Mouse (Mus musculus) hindbrain, embryonic 14.5 days (tissue): ENCODE data around the gene C1d. TPM values are rescaled to one million over a fixed set of nuclear protein-coding genes. Genes with fewer than 3 reads are reported as not detected.

Experiments used
- ATAC-seq: fragments of 200-750 bp; cut with Nextera tagmentation; 2 replicates; pipeline ENCODE4 v1.8.0; 2017; ENCODE audit warnings: moderate number of reproducible peaks, mild to moderate bottlenecking, moderate TSS enrichment, moderate library complexity; ENCODE audit not compliant: low FRiP score
- DNase-seq: peaks from one replicate; pipeline ENCODE4 v3.0.0-alpha.2; 2015; ENCODE audit warnings: low spot score
- H3K27ac ChIP-seq: fragments of 300-500 bp; sonication (generic); 2 replicates; pipeline ENCODE4 v1.5.1; 2014; ENCODE audit warnings: mild to moderate bottlenecking, moderate library complexity
- H3K27me3 ChIP-seq: fragments of 300-500 bp; sonication (generic); 2 replicates; pipeline ENCODE4 v1.6.1; 2014; ENCODE audit warnings: mild to moderate bottlenecking, low read length, mixed read lengths; ENCODE audit not compliant: control insufficient read depth, insufficient read depth
- H3K36me3 ChIP-seq: fragments of 300-500 bp; sonication (generic); replicated peaks from 2 replicates; pipeline ENCODE4 v1.6.1; 2014; ENCODE audit not compliant: control insufficient read depth, insufficient read depth
- H3K4me1 ChIP-seq: fragments of 300-500 bp; sonication (generic); replicated peaks from 2 replicates; pipeline ENCODE4 v1.6.1; 2014; ENCODE audit warnings: antibody characterized with exemption, low read length, mixed read lengths; ENCODE audit not compliant: control insufficient read depth, insufficient read depth
- H3K4me2 ChIP-seq: fragments of 300-500 bp; sonication (generic); replicated peaks from 2 replicates; pipeline ENCODE4 v1.6.1; 2014; ENCODE audit warnings: mild to moderate bottlenecking, moderate library complexity
- H3K4me3 ChIP-seq: fragments of 300-500 bp; sonication (generic); replicated peaks from 2 replicates; pipeline ENCODE4 v1.5.1; 2014; ENCODE audit warnings: mild to moderate bottlenecking, low read length
- H3K9ac ChIP-seq: fragments of 300-500 bp; sonication (generic); 2 replicates; pipeline ENCODE4 v1.6.1; 2014
- H3K9me3 ChIP-seq: fragments of 300-500 bp; sonication (generic); 2 replicates; pipeline ENCODE4 v1.6.1; 2016; ENCODE audit warnings: low read length; ENCODE audit not compliant: control insufficient read depth
- WGBS: fragments of 180-500 bp; shearing (Covaris S2); extraction: QIAGEN DNeasy Blood & Tissue Kit; methylation state at CpG from one replicate; pipeline ENCODE4 v1.1.7; 2014; 5-methylcytosine and 5-hydroxymethylcytosine counted together
- polyA plus RNA-seq: library from polyadenylated mRNA; unstranded; fragments of >200 nt; fragmentation: Nextera tagmentation; extraction: Ambion mirVana; gene quantifications from 2 replicates; pipeline ENCODE4 v1.2.1, GENCODE M21; 2014

C1d gene
- polyA plus RNA-seq, 1 experiment from 2014 or later = 154 TPM

DNA sequence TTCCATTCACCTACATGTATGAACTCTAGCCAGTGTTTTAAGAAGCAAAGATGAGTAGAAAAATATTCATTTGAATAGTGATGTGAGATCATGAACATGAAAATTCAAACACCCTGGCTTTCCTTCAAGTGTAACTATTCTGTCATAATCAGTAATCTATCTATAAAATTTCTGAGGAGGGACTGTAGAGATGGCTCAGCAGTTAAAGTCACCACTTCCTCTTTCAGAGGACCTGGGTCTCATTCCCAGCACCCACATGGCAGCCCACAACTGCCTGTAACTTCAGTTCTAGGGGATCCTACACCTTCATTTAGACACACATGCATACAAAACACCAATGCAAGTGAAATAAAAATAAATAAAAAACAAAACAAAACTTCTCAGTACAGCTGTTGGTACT lies 8.7 kb upstream of the C1d start:
- no peak overlapping the region for H3K4me2 ChIP-seq
- DNase-seq (no peak), ATAC-seq (no peak)
- no peak overlapping the region for H3K4me3 ChIP-seq
- no peaks in the 10 kb centered on the region for H3K4me1 ChIP-seq
- no peaks in the 10 kb centered on the region for H3K27me3 ChIP-seq
- H3K36me3 ChIP-seq = no peaks in the 10 kb centered on the region
- no peak overlapping the region for H3K27ac ChIP-seq
- H3K9me3 ChIP-seq = no peaks in the 10 kb centered on the region
- no peak overlapping the region for H3K9ac ChIP-seq

DNA sequence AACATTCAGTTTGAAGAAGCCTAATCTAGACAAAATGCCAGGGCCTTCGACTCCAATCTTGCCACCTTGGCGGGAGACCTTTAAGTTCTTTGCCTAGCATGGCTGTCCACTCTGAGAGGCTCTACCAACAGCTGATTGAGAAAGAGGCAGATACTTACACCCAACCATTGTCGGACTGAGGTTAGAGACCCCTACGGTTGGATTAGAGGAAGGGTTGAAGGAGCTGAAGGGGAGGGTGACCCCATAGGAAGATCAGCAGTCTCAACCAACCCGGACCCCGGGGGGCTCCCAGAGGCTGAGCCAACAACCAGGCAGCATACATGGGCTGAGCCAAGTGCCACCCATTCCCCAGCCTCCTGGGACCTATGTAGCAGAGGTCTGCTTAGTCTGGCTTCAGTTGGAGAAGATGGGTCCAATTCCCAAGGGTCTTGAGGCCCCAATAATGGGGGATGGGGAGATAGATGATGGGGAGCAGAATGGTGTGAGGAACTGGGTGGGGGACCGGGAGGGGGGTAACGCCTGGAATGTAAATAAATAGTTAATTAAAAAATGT lies 490 bp upstream of the C1d start:
- Histone ChIP-seq H3K4me3 (peak overlapping the region; percentile 51), H3K9me3 (no peaks in the 10 kb centered on the region), H3K9ac (peak overlapping the region; percentile 68), H3K27ac (peak overlapping the region; percentile 85; the same call in 1 of the 2 replicates), H3K4me2 (peak overlapping the region; percentile 58), H3K4me1 (peaks cover 14% of the 10 kb centered on the region), H3K27me3 (no peaks in the 10 kb centered on the region), H3K36me3 (no peaks in the 10 kb centered on the region)
- 63% methylated on average over 8 of the region's 8 CpGs for WGBS
- ATAC-seq (peak; percentile 74), DNase-seq (no peak)

DNA sequence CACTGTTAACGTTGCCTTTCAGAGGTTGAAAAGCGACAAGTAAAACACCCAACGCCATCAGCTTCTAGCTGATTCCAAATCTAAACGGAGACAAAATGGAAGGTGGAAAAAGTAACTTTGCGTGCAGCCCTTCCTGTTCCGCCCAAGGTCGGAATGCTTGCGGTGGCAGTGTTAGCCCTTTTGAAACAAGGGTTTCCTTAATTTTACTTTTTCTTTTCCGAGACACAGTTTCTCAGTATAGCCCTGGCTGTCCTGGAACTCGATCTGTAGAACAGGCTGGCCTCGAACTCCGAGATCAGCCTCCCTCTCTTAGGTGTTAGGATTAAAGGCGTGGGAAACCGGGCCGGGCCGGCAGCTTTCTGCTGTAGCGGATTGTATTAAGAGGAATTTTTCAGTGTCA lies 482 bp downstream of the C1d start:
- H3K9ac ChIP-seq = peak overlapping the region; percentile 68
- no peaks in the 10 kb centered on the region for H3K27me3 ChIP-seq
- peak overlapping the region; percentile 68 for H3K4me2 ChIP-seq
- no peaks in the 10 kb centered on the region for H3K9me3 ChIP-seq
- H3K4me3 ChIP-seq = peak overlapping the region; percentile 51
- under 1% methylated on average over 17 of the region's 17 CpGs for WGBS
- peaks cover 14% of the 10 kb centered on the region for H3K4me1 ChIP-seq
- DNase-seq (no peak), ATAC-seq (peak; percentile 24; the same call in 1 of the 2 replicates)
- peak overlapping the region; percentile 85 for H3K27ac ChIP-seq
- H3K36me3 ChIP-seq = no peaks in the 10 kb centered on the region

DNA sequence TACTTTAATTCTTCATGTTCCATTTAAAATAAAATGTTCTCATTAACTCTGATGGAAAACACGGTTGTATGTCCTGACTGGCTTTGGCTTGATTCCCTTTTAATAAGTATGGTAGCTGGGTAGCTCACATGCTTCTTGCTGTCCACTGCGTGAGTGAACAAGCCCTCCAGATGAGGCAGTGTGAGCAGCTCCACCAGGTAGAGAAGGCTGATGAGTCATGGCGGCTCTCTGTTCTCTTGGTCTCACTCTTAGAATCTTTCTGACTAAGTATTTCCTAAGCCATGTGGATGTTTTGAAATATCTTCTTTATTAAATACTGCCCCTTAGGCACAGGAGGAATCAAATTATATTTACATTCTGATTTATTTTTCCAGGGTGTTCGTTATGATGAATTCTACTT lies 9.8 kb downstream of the C1d start:
- WGBS = 97% methylated on average over 4 of the region's 4 CpGs
- Histone ChIP-seq H3K4me3 (no peak overlapping the region), H3K27me3 (no peaks in the 10 kb centered on the region), H3K4me1 (no peaks in the 10 kb centered on the region), H3K9ac (no peak overlapping the region), H3K4me2 (no peak overlapping the region), H3K9me3 (no peaks in the 10 kb centered on the region), H3K27ac (no peak overlapping the region), H3K36me3 (peaks cover 34% of the 10 kb centered on the region)
- DNase-seq = no peak
- no peak for ATAC-seq

DNA sequence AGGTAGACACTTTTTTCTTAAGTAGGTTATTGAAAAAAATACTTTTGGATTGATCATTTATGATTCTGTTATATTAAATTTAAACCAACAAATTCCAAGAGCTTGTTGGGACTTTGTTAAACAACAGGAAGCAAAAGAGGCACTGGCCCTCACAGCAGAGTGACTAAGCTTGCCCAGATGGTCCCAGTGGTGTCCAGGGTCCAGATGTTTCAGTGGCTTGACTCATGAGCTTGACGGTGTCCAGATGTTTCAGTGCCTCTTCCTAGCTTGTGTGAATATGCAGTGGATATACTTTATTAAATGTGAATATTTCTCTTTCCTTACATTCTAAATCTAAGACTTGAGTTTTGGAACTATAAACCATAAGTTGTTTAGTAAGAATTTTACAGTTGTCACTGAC lies 11.4 kb downstream of the C1d start:
- H3K9ac ChIP-seq = no peak overlapping the region
- WGBS = 95% methylated on average over 1 of the region's 1 CpGs
- H3K4me3 ChIP-seq = no peak overlapping the region
- no peaks in the 10 kb centered on the region for H3K27me3 ChIP-seq
- H3K4me1 ChIP-seq = no peaks in the 10 kb centered on the region
- no peak for DNase-seq
- no peak overlapping the region for H3K4me2 ChIP-seq
- no peaks in the 10 kb centered on the region for H3K9me3 ChIP-seq
- ATAC-seq = no peak
- no peak overlapping the region for H3K27ac ChIP-seq
- peaks cover 33% of the 10 kb centered on the region for H3K36me3 ChIP-seq

DNA sequence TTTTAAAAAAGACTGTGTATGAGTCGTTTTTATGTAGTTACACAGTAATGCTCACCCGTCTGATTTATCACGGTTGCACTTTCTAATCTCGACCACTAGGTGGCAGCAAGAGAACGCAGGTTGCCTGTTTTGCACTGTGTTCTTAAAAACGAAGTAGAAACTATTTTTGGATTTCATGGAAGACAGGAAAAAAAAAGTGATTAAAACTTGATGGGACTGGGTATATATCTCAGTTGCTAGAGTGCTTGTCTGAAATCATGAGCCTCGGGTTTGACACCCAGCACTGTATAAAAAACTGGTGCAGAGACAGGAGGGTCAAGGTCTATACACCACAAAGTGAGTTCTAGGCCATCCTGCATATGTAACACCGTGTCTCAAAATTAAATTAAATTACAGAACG lies 22.6 kb downstream of the C1d start:
- Histone ChIP-seq H3K4me1 (no peaks in the 10 kb centered on the region), H3K27me3 (no peaks in the 10 kb centered on the region), H3K4me2 (no peak overlapping the region), H3K9me3 (no peaks in the 10 kb centered on the region), H3K27ac (no peak overlapping the region), H3K36me3 (no peaks in the 10 kb centered on the region), H3K4me3 (no peak overlapping the region), H3K9ac (no peak overlapping the region)
- peak; percentile 90 for DNase-seq
- 14% methylated on average over 9 of the region's 9 CpGs for WGBS
- ATAC-seq = peak; percentile 77; the same call in 1 of the 2 replicates

DNA sequence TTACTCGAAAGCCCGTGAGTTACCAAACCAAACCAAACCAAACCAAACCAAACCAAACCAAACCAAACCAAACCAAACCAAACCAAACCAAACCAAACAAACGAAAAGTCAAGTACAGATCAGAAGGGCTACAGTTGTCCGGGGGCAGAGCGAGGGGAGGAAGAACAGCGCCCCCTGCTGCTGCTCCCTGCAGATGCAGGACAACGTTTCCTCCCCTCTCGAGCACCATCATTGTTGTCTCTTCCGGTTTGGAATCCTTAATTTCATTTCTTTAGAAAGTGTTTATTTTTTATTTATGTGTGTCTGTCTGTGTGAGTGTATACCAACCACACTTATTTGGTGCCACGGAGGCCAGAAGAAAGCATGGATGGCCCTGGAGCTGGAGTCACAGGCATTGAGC lies 26.7 kb downstream of the C1d start:
- H3K4me1 ChIP-seq = no peaks in the 10 kb centered on the region
- WGBS = 68% methylated on average over 10 of the region's 10 CpGs
- no peak overlapping the region for H3K9ac ChIP-seq
- no peaks in the 10 kb centered on the region for H3K9me3 ChIP-seq
- DNase-seq (no peak), ATAC-seq (no peak)
- H3K4me3 ChIP-seq = no peak overlapping the region
- no peaks in the 10 kb centered on the region for H3K27me3 ChIP-seq
- no peaks in the 10 kb centered on the region for H3K36me3 ChIP-seq
- no peak overlapping the region for H3K27ac ChIP-seq
- no peak overlapping the region for H3K4me2 ChIP-seq

DNA sequence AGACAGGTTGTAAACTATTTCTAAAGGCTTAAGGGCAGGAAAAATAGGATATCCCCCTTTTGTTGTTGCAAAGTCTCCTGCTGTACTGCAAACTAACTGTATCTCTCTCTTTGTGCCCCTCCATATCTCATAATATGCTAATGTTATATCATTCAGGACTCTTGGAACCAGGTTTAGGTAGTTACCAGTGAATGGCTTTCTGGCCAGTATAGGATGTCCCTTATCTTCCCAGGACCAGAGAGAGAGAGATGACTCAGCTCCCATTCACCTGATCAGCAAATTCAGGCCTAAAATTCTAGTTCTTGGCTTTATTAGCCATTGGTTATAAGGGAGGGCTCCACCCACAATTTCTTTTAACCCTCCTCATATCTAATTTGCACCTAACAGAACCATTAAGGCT lies 31.5 kb downstream of the C1d start:
- no peak for ATAC-seq
- Histone ChIP-seq H3K27ac (no peak overlapping the region), H3K4me1 (no peaks in the 10 kb centered on the region)

DNA sequence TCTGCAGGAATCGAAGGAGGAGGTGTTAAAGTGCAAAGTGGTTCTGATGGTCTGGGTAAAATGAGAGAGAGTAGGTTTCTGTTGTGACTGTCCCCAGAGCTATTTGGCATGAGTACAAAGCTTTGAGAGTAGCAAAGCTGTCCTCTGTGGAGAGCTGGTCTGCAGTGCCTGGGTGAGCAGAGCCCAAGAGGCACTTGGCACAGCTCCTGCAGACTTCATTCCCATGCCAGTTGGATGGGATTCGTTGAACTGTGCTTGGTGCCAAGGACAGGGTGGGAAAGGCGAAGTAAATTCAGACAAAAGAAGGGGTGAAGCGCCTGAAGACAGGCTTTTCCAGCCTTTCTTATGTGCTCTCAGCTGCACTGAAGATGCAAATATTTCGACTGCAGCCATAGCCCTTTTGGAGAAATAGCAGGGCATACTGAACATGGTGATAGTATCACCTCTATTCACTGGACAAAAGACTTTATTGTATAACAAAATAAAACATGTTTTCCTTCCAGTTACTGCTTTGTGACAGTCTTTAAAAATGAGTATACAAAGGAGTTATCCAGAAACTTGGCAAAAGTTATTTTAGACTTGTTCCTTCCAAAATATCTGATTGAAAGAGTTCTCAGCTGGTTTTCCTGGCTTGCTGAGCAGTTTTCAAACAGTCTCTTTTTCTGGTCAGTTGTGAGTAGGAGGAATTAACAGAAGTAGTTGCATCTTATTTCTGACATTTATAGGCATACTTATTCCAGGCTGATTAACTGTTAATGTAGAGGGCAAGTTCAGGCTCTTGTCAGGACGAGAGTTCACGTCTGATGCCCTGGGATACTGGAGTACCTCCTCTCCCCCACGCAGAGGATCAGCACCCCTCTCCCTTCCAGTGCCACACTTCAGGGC lies 48.9 kb downstream of the C1d start:
- DNase-seq = peak; percentile 73
- WGBS = 69% methylated on average over 8 of the region's 8 CpGs
- no peaks in the 10 kb centered on the region for H3K9me3 ChIP-seq
- no peak overlapping the region for H3K9ac ChIP-seq
- peak; percentile 91; the same call in 1 of the 2 replicates for ATAC-seq
- no peaks in the 10 kb centered on the region for H3K36me3 ChIP-seq
- no peaks in the 10 kb centered on the region; the same call in 1 of the 2 replicates for H3K4me1 ChIP-seq
- peak overlapping the region; percentile 46; the same call in 1 of the 2 replicates for H3K27ac ChIP-seq
- no peak overlapping the region for H3K4me2 ChIP-seq
- H3K27me3 ChIP-seq = no peaks in the 10 kb centered on the region
- no peak overlapping the region for H3K4me3 ChIP-seq

More for the DNA sequence above, 31.5 kb downstream of the C1d start:
- no peak for DNase-seq
- no peaks in the 10 kb centered on the region for H3K36me3 ChIP-seq
- no peak overlapping the region for H3K4me2 ChIP-seq
- no peaks in the 10 kb centered on the region for H3K27me3 ChIP-seq
- H3K4me3 ChIP-seq = no peak overlapping the region
- 0 out of 2 replicates have a peak, but pooled peaks cover 4% of the 10 kb centered on the region for H3K9me3 ChIP-seq
- H3K9ac ChIP-seq = no peak overlapping the region
